Mouse (Mus musculus) left cerebral cortex, adult 9 months (tissue): ENCODE data around the gene Plxnb2.

Experiments
- DNase-seq, 2 experiments: peaks; one replicate each; pipeline ENCODE4 v3.0.0; 2022; ENCODE audit warnings: low spot score in 2 of 2

Gene Plxnb2

DNA sequence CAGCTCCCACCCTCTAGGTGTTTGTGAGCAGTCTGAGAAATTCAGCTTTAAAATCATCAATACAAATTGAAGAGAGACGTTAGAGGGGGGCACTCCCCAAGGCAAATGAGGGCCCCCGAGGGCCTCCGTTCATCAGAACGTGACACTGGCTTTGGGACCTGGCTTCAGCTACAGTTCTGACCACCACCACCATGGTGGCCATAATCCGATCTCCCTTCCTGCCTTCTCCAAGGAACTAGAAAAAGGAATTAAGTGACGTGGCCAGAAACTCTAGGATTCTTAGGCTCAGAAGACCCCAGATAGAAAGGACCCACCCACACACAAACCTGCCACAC is 991 bp downstream of the Plxnb2 start:
- no peak for DNase-seq

DNA sequence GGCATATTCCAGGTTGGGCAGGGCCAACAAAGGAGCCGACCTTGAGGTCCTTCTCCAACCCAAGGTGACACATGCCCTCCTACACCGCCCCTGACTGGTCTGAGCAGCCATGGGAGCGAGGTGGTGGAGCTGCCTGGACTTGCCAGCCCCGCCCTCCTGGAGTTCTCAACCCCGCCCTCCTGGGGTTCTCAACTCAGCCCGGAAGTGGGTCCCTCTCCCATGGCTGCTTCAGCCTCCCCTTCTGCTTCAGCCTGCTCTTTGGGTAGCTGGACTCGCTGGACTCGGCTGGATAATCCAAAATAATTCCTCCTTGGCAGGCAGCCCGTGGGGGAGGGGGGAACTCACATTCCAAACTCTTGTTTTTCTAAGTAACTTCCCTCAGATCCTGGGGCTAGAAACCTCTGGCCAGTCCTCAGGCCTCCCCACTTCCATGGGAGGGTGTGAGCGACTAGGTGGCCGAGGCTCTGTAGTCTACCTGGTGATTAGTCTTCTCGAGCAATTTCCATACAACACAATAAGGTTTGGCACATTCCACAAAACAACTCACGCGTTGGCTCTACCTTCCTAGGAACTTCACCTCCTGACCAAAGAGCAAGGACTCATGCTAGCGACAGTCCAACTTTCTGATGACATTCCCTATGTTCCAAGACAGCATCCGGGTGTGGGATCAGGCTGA is 1.5 kb downstream of the Plxnb2 start:
- no peak for DNase-seq

DNA sequence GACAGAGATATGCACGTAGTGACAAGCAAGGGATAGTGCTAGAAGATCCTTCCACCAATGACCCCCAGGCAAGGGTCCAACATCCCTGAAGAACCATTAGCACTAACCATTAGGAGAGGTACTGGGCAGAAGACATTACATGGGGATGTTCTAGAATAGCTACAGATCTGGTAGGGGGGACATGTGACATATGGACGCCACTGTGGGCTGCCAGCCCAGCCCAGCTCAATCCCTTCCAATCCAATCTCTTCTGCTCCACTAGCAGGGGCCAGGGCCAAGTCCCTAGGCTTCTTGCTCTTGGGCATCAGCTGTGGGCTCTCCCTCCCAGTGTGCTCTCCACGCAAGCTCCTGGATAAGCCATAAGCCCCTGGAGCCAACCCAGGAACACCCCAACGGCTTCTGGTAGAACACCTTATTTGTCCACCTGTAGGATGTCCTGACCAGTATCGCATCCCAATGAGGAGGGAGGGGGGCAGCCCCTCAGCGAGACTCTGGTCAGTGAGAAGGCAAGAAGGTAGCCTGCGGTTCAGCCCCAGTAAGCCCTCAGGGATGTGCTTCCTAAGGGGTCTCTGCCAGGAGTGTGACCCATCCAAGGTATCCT is 2.2 kb downstream of the Plxnb2 start:
- DNase-seq = no peak

DNA sequence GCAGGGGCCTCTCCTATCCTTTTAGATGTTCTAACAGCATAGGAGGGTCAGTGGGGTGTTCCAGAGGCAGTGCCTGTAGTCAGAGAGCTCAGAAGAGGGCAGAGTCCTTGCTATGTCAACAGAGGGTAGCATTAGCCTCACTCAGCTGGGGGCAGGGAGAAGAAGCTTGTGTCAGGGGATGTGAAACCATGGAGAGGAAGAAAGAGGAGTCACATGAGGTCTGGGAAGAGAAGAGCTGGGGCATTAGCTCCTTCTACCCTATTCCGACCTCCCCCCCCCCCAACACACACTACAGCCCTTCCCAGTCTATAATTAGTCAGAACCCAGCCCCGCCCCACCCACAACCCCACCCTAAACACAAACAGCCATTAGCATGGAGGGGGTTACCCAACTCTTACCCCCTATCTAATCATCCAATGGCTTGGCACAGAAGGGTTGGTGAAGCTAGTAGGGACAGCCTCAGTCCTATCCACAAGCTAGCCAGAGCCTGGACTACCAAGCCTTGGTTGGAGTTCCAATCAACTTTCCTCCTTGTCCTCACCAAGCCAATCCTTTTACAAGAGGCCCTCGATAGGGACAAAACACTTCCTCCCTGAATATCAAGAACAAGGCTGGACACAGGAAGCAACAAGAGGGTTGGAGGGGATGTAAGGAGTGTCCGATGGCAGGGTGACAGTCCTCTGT is 2.9 kb downstream of the Plxnb2 start:
- DNase-seq = no peak

DNA sequence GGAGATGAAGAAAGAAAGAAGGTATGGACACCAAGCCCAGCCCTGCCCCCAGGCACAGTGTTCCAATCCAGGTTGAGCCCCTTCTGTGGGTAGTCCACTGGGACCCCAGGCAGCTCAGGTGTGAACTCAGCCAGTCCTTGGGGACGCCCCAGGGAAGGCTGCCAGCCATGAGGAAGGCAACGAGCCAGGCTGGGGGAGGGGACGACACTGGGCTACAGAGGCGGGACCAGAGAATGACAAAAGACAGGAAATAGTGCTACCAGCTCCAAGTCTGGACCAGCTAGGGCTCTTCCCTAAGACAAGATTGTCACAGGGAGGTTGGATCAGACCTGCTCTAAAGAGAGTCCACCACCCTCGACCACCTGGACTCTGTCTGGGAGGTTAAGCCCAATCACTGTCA is 3.5 kb downstream of the Plxnb2 start:
- peak in 1 of 2 experiments; percentile 71 for DNase-seq

DNA sequence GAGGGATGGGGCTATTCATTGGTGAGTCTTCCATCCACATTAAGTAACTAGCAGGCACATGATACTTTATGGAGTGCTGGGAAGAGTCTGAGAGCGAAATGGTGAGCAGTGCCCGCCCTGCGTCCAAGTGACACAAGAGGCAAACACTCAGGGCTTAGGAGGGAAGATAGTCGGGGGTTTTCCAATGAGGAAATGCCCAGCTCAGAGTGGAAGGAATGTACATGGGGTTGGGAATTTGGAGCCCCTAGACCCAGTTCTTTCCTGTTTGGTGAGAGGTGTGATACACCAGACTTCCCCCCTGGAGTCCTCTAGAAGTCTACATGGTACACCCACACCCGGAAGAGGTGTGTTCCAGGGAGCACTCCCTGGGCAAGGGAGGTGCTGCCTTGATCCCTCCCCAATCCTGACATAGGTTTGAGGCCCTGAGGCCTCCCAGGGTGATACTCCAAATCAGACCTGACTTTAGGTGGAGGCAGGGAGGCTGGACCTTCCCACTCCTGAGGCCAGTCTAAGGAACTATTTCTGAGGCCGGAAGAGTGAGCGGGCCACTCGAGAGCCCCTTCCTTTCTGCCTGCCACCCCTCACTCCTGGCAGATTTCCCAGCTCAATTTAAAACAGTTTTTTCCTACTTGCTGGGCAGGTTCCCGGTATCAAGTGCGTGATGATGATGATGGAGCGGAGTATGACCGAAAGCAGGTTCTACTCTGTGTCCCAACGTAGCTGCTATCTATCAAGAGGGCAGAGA is 5.0 kb downstream of the Plxnb2 start:
- DNase-seq = no peak

DNA sequence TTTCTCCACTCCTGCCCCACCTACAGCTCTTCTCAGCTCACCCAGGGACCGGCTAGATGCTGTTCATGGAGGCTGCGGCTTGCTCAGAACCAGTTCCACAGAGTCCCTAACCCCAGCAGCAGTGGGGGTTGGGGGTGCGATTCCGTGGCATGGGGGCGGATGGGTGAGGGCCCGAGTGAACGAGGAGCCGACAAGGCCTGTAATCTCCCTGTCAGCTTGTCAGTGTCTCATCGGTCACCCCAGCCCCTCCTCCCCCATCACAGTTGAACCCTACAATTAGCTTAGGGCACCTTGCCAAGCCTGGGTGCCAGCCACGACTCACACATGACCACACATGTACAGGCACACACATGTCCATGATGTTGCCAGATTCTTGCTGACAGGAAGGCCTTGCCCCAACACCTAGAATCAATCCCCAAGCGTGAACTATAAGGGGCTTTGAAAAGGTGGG is 5.7 kb downstream of the Plxnb2 start:
- no peak for DNase-seq

DNA sequence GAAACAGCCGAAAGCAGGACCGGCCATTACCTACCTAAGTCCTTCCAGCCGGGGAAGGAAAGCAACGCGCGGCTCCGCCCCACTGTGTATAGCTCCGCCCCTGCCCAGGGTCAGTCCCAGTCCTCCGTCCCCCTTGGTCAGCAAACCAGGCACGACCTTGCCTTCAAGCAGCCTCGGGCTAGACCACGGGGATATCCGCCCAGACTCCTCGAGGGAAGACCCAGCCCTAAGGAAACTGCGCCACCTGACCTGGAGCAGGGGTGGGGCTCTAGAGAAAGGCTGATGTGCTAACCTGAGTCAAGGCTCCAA is 6.7 kb downstream of the Plxnb2 start:
- DNase-seq = no peak

DNA sequence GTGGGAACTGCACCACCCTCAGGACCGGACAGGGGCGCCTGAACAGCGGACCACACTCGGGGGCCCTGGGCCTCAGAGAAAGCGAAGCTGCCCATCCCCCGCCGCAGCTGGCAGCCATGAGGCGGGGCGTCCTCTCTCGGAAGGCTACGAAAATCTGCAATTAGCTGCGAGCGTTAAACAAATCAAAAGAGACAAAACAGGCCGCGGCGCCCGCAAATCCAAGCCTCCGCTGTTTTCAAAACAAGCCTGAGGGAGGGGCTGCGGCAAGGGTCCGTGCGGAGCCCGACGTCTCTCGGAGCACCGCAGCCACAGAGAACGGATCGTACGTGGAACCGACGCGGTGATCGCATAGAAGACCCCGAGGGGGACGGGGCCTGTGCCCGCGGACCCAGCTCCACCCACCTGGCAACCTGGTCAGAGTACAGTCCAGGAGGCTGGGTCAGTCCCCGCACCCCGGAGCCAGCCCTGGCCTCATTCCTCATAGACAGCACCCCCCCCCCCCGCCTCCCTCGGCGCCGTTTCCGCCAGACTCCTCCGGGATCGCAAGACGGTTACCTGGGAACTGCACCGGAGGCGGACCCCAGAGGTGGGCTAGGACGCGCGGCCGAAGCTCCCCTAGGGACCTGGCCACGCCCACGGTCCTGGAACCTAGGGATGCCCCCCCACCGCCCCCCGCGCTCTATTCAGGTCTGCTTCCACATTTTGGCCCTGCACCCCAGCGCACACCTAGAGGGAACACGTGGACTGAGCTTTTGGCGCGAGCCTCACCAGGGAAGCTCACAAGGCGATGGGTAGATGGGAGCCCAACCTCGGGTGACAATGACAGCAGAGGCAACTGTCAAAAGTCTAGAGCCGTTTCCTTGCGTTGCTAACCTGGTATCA is 7.3 kb downstream of the Plxnb2 start:
- DNase-seq = no peak

DNA sequence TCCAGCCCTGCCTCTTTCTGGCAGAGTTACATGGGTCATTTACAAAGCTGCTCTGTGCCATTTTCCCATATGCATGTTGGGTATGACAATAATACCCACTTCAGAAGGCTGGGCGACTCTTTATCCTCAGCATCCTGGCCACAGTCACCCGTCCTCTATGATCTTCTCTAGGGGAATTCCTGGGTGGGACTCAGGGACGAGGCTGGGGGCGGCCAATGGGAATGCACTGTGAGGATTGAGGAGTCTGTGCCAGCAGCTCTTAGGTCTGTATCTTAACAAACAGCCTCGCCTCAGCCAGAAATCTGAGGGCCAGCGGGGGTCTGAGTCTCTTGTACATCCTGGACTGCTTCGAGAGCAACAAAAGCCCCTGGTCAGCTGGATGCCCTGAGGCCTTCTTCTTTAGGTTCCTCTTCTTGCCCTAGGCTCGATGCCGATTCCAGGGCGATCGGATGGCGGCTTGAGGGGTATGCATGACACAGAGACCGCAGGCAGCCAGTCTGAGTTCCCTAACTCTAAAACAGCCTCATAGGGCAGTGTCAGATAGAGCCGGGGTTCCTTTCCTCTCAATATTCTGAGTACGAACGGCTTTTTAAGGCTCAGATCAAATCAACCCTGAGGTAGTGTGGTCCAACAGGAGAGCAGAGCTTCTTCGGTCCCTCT is 8.2 kb downstream of the Plxnb2 start:
- no peak for DNase-seq

DNA sequence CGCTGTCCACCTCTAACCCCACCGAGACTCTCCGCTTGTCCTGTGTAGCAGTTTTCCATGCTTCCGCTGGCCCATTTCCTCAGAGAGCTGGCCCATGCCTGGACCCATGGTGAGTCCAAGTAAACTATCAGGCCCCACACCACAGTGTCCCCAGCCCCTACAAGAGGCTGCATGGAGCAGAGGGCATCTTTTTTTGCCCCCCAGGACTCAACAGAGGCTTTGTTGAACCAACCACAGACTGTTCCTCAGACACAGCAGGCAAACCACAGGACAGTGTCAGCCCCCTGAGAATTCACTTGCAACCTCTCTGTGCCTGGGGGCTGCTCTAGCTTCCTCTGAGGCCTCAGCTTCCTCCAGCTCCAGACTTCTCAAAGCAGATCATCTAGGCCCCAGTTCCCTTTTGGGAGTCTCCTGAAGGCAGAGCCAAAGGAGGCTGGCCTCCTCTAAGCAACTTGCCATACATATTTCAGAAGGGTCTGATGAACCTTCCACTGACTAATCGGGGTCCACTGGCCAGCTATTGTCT is 9.0 kb downstream of the Plxnb2 start:
- DNase-seq = no peak

DNA sequence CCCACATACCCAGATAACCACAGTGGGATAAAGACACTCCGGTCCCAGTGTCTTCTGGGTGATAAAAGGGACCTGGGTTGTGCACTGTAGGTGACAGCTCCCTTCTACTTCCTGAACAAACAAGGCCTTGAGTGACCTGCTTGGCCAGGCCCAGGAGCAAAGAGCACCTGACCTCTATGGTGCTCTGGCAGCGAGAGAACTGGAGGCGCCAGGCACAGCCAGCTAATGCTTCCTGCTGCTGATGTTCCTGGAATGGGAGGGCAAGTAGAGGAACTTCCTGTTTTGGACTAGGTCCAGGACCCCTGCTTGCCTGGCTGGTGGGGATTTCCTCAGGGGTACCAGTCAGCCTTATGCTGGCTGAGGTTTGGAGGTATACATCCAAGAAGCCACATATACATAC is 10.5 kb downstream of the Plxnb2 start:
- no peak for DNase-seq

DNA sequence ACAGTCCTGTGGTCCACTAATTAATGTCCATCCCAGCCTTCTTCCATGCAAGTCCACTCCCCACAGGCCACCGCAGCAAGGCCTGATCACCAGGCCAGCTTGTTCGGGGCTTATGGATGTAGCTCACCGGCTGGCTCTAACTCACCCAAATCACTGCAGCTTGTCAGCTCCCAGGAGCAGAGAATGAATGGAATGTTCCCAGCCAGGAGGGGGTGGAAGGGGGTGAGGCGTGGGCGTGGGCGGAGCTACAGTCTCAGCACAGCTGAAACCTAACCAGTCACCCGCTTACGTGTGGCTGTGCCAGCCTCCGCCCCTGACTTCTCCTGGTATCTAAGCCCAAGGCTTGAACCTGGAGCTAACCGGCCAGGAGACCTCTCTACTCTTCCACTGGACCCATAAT is 11.2 kb downstream of the Plxnb2 start:
- DNase-seq = peak; percentile 71 to 90

DNA sequence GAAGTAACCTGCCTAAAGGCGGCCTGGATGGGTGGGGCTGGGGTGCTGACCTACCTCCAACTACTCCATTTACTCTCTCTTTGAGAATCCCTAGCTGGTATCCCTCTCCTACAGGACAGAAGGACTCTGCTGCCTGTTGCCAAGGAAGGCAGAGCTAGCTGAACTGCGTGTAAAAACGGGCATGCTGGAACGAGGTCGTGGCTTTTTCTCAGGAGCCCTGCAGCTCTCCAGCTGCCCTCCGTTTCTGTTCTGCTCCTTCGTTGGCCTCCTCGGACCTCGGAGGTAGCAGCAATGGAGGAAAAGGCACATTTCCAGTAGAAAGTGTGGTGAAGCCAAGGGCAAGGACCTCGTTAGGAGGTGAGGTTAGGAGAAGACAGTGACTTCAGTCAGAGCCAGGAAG is 11.7 kb downstream of the Plxnb2 start:
- no peak for DNase-seq

DNA sequence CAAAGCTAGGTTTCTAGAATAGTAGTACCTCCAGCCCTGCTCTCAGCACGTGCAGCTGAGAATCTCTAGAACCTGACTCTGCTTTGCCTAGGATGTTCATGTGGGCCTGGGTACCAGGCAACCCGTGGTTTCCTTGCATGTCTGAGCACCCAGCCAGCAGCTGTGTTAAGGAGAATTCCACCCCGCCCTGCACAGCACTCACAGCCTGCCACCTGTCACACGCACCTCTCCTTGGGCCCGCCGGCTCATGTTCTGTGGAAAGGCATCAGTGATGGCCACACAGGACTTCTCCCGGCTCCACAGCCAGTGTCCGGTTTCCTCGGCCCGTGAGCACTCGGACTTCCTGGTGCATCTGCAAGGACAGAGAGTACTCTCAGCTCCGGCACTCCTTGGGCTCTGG is 15.1 kb downstream of the Plxnb2 start:
- DNase-seq = no peak

DNA sequence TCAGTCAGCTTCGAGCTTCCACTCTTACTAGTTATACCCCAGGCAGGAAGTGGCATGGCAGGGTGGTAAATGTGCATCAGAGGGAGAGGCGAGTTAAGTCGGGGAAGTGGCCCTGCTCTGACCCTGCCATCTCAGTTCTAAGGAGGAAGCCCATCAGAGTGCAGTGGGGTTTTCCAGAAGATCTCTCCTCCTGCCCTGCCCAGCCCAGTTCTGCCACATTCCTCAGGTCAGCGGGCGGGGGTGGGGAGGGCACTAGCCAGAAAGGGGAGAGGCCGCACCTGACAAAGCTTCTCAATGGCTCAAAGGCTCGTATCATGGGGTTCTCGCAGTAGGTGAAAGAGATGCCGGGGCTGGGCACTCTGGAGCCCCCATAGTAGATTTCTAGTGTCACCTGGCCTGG is 19.2 kb downstream of the Plxnb2 start:
- no peak for DNase-seq

DNA sequence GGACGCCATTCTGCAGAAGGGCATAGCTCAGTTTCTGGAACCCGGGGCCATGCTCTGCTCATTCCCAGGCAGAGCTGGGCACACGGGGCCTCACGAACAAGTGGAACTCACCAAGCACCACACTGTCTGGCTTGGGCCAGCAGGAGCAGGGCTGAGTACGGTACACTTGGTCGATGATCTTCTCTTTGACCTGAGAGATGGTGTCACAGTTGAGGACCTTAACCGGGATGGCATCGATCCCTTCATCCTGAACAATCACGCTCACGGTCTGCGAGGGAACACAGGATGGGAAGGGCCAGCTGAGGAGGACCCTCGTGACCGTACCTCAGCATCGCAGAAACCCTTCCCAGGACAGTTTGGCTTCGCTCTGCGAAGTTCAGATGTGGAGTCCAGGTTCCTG is 22.1 kb downstream of the Plxnb2 start:
- DNase-seq = no peak

DNA sequence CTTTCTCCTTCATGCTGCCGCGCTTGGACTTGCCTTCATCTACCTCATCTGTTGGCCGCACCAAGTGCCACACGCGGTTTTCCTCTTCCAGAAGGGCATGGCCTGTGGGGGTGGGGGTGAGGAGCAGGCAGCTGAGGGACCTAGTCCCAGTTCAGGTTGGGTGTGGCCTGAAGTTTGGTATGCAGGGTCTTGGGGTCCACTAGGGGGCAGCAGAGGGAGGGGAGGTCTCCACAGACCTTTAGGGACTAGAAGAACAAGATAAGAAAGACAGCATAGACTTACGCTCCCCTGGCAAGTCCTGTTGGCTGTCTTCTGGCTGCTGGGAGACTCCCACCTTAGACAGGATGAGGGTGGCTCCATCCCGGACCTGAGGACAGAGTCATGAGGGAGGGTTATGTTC is 22.6 kb downstream of the Plxnb2 start:
- peak in 1 of 2 experiments; percentile 70 for DNase-seq

DNA sequence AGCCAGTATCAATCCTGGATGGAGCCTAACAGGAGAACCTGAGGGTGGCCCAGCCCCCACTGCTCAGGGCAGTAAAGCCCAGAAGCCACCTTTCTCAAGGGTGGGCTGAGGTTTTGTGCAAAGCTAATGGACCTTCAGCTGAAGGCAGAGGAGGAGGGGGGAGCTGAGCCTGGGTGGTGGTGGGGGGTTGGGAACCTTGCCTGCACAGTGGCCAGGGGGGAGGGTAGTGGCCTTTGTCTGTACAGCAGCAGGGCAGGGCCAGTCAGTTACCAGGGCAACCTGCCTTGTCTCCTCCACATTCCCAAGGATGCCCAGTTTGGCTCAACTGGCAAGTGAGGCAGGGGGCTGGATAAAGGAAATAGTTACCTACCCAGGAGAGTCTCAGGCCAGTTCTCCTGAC is 28.3 kb downstream of the Plxnb2 start:
- no peak for DNase-seq

DNA sequence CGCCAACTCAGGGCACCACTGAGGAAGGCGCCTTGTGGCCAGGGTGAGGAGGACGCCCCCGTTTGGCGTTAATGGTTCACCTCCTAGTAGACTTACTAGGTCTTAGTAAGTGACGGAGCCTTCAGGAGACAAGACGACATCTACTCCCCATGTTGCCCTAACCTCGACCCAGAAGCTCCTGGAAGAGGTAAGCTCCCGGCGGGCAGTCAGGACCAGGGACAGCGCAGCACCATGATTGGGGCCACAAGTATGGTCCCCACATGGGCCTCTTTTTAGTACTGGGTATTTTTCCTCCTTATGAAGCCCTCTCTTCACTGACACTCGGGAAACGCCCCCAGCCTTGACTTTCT is 30.6 kb downstream of the Plxnb2 start:
- DNase-seq = no peak
